Mouse (Mus musculus) Patski (cell line): ENCODE measurements around the gene Gm21985. TPM values are rescaled to one million over a fixed set of nuclear protein-coding genes. Genes with fewer than 3 reads are reported as not detected.

Source experiments
- ATAC-seq: fragments of 100-300 bp; one replicate; pipeline ENCODE4 v1.8.0; 2021
- CTCF ChIA-PET: fragments of 350-600 bp; sonication (Branson Sonifier 250); formaldehyde crosslinking; loops from one replicate; lab custom pipeline; 2022; ENCODE audit warnings: inconsistent platforms; lab: Charles Lee
- POLR2A ChIA-PET: fragments of 350-600 bp; sonication (Branson Sonifier 250); formaldehyde crosslinking; loops from one replicate; lab custom pipeline; 2022; ENCODE audit warnings: antibody characterized with exemption, inconsistent platforms; lab: Charles Lee
- DNase-seq: peaks from one replicate; pipeline ENCODE4 v3.0.0-alpha.2; 2011; ENCODE audit warnings: low read depth, low spot score
- H3K27me3 ChIP-seq: fragments of 371-371 bp; one replicate; pipeline ENCODE4 v1.5.1; 2021
- CTCF ChIP-seq: fragments of 100-300 bp; IDR thresholded peaks from one replicate; pipeline ENCODE4 v1.5.1; 2021
- in situ Hi-C: fragments of 300-500 bp; cut with MboI; formaldehyde crosslinking; loops from 3 replicates; pipeline ENCODE4 v1.11.1; 2018; ENCODE audit warnings: low pct_unique_long_range_greater_than_20kb, mixed read lengths
- polyA plus RNA-seq: library from polyadenylated mRNA; unstranded; gene quantifications from one replicate; pipeline ENCODE4 v1.2.3, GENCODE M21; 2021

Gene Gm21985
- polyA plus RNA-seq, 1 experiment from 2014 or later: 0.06 TPM

DNA sequence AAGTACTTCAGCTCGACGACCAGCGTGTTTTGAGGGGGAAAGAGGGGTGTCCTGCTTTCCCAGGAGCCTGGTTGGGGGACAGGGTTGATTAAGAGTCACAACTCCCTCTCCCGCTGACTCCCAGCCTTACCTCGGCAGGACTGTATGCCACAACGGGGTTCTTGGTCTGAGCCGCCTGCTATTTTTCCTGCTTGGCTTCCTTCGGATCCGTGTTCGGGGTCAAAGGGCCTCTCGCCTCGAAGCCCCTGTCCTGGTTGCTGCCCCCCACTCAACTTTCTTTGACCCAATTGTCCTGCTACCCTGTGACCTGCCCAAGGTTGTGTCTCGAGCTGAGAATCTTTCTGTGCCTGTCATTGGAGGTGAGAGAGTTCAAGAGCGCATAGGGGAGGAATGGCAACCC, 24.3 kb upstream of the Gm21985 start:
- POLR2A ChIA-PET: interaction anchor here (0.6 kb wide), 1 partner anchor 476 kb away, joined by 3 read pairs; no protein-coding TSS in a partner anchor
- no peak for DNase-seq
- no peaks in the 10 kb centered on the region for H3K27me3 ChIP-seq
- ATAC-seq: no peak
- in situ Hi-C loops: no loop called here
- TF ChIP-seq CTCF: no peak
- CTCF ChIA-PET: no interaction called here

DNA sequence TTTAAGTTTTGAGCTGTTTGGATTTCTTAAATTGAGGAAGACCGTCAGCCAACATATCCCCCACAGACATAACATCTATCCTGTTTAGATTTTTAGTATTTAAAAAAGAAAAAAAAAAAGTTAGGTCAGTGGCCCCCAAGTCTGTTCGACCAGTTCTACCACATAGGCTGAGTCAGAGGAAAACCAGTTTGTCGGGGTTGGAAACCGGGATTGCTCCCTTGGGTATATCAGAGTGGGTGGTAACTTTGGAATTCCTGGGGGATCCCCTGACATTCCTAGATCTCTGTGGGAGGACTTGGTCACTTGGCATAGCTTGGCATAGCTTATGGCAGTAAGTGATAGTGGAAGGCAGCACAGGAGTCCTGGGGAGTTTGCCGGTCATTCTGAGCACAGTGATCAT, 20.8 kb upstream of the Gm21985 start:
- CTCF ChIA-PET: interaction anchor here (0.9 to 2.0 kb wide), 4 partner anchors 15 to 134 kb away, joined by 3 to 4 read pairs (median 3); partner anchors contain the start of genes Katnbl1 and Nop10
- H3K27me3 ChIP-seq: no peaks in the 10 kb centered on the region
- no peak for TF ChIP-seq CTCF
- in situ Hi-C loops: no loop called here
- POLR2A ChIA-PET: interaction anchor here (1.0 kb wide), 1 partner anchor 9 kb away, joined by 5 read pairs; no protein-coding TSS in a partner anchor
- ATAC-seq: peak; percentile 81
- no peak for DNase-seq

DNA sequence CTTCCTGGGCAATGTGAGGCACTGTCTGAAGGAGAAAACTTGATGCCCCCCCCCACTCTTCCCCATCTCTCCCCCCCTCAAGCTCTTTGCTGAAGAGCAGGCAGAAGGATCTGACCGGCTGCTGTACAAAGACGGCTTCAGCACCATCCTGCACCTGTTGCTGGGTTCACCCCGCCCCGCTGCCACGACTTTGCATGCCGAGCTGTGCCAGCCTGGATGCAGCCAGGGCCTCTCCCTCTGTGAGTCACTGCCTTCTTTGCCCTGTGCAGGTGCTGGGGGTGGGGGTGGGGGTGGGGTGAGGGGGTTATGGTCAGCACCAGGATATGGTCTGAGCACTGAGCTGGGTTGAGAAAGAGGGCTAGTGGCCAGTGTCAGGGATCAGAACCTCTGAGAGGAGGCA, 19.9 kb upstream of the Gm21985 start:
- POLR2A ChIA-PET: no interaction called here
- DNase-seq: no peak
- in situ Hi-C loops: no loop called here
- ATAC-seq: no peak
- no peak for TF ChIP-seq CTCF
- CTCF ChIA-PET: interaction anchor here (0.9 to 2.0 kb wide), 5 partner anchors 14 to 133 kb away, joined by 3 to 4 read pairs (median 3); partner anchors contain the start of genes Katnbl1, Nop10 and Slc12a6
- H3K27me3 ChIP-seq: no peaks in the 10 kb centered on the region

DNA sequence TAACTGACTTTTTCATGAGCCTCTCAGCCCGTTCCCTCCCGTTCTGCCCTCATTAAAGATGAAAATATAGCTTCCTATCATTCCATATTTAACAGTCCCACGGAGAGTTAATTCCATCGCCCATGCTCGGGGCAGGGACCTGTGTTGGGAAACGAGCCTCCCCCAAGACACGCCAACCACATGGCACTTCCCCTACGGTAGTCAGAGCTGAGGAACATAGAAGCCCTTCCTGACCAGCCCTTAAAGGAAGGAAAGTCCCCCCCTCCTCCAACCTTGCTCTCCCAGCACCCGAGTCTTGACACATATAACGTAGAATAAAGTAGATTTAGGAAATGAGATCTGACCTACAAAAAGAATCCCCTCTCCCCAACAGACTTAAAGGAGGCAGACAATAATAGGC, 18.8 kb upstream of the Gm21985 start:
- ATAC-seq (no peak), DNase-seq (no peak)
- POLR2A ChIA-PET: no interaction called here
- no peak for TF ChIP-seq CTCF
- H3K27me3 ChIP-seq: no peaks in the 10 kb centered on the region
- CTCF ChIA-PET: no interaction called here
- in situ Hi-C loops: no loop called here

DNA sequence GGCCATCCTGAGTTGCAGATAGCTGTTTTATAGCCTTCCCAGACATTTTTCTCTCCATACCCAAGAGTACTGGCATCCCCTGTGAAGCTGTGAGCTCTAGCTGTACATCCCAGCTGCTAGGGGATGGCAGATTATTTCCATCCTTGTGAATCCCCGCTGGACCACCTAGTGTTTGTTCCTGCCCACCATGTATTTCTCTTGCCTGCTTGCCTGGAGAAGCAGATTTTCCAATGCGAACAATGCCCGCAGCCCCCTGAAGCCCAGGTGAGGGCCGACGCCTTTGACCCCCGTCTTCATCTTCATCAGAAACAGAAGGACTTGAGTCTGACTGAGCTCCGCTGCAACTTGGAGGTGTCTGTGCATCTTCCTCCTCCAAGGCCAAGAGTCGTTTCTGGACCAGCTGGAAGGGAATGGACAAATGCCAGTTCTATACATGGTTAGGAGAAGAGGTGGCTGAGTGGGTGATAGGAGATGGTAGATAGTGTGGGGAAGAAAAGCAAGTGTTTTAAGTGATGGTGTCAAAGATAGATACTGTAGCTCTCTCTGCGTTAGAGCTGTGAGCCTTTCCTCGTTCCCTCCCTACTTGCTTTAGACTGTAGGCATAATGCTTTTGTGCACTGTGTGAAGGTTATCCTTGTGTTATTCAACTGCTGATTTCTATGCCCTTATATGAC, 16.2 kb upstream of the Gm21985 start:
- in situ Hi-C loops: no loop called here
- H3K27me3 ChIP-seq: no peaks in the 10 kb centered on the region
- DNase-seq: no peak
- ChIA-PET POLR2A (no interaction called here), CTCF (interaction anchor here (1.7 kb wide), 1 partner anchor 10 kb away, joined by 6 read pairs; the partner anchor contains the start of gene Nutm1)
- ATAC-seq: no peak
- TF ChIP-seq CTCF: no peak

DNA sequence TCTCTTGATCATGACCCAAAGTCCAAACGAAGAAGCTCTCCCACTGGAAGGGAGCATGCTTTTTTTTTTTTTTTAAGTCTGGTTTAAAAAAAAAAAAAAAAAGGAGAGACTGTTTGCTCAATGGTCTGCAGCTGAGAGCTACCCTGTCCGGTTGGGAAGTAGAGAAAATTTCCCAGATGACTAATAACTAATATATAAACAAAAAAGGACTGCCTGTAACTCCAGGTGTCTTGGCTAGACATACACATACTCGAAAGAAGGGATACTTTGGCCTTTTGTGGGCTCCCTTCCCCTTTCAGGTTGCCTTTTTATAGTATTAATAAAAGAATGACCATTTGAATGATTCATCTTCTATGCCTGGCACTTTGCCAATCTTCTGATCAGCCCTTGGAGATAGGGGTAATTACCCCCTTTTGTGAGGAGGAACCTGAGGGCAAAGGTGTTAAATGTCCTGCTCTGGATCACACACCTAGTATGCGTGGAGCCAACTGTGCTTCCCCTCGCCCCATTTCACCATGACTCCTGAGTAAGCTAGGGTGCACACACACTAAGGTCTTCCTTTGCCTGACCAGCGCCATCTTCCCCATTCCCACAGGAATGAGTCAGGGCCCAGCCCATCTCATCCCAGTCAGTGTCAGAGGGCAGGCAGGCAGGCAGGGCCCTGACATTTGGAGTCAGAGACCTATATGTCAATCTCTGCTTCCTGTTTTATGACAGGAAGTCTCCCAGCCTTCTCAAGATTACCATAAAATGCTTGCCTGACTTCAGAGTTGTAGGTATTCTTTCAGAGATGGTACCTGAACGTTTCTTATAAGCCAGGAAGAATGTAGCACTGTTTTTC, 11.2 kb upstream of the Gm21985 start:
- no peaks in the 10 kb centered on the region for H3K27me3 ChIP-seq

DNA sequence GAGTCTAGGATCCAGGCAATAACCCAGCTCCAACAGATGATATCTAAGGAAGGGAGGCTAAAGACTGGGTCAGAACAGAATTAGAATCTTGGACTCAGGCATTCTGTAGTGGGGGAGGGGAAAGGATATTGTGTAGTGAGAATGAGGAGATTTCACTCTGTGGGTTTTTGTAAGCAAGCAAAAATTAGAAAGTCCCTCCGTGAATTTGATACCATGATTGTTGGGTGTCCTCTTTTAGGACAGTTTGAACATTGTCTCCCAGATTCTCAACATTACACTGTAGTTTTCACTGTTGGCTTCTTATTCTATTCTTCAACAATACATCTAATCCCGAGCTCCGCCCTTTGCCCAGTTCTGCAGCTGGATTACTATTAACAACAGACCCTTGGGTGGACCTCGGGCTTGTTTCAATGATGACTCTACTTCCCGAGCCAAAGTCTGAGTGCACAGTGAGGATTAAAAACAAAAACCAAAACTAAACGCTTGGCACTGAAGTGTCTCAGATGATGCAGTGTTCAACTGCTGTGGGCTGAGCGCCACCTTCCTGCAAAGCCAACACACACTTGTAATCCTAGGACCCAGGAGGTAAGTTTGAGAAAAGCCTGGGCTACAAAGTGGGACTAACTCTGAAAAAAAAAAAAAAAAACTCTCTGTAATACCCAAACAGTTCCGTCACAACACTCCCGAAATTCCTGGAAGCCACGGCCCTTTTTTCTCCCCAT, 6.7 kb upstream of the Gm21985 start, which contains the start of gene Nutm1:
Gene Nutm1 (minus strand): TSS at position 51 of the 722 bp plus-strand sequence.
- ATAC-seq (peak; percentile 32), DNase-seq (no peak)
- TF ChIP-seq CTCF: peak; percentile 73
- no peaks in the 10 kb centered on the region for H3K27me3 ChIP-seq
- ChIA-PET POLR2A (no interaction called here), CTCF (interaction anchor here (1.0 to 1.8 kb wide), 5 partner anchors 9 to 63 kb away, joined by 3 to 12 read pairs (median 3); no protein-coding TSS in a partner anchor)
- in situ Hi-C loops: no loop called here

More for the DNA sequence above, 11.2 kb upstream of the Gm21985 start:
- DNase-seq (no peak), ATAC-seq (no peak)
- ChIA-PET POLR2A (interaction anchor here (0.5 to 0.7 kb wide), 3 partner anchors 9 to 59 kb away, joined by 3 to 5 read pairs (median 3); no protein-coding TSS in a partner anchor), CTCF (interaction anchor here (0.9 to 2.2 kb wide), 2 partner anchors 19 to 58 kb away, joined by 3 to 6 read pairs; no protein-coding TSS in a partner anchor)
- in situ Hi-C loops: no loop called here
- TF ChIP-seq CTCF: no peak

DNA sequence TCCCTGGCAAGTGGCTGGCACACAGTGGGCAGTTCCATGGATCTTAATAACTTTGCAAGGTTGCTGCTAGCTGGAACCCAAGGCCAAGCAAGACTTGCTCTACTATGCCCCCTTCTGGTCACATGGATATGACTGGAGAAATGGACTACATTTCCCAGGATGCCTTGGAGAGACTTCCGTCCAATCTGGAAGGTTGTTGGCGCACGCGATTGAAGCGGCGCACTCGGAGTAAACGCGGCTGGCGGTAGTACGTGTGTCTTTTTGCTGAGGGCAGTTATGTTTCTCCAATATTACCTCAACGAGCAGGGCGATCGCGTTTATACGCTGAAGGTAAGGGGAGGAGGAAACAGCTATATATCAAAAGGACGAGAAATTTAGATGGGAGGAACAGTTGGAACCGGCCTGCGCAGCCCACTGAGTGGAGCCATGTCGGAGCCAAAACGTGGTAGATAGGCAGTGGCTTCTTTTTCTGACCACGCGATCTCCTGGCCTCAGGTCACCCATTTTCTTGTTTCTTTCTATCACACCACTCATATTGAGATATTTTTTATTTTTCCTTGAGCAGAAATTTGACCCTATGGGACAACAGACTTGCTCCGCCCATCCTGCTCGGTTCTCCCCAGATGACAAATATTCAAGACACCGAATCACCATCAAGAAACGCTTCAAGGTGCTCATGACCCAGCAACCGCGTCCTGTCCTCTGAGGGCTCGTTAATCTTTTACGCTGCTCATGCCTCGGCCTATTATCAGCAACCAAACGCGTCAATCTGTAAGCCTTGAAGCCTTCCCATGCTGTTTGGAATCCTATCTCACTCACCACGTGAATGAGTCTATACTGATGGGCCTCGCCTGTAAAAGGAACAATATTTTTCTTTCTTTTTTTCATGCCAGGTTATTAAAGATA, 4.1 kb upstream of the Gm21985 start, which contains the start of gene Nop10:
Gene Nop10 (plus strand): TSS at position 179 of the 906 bp plus-strand sequence.
- peak; percentile 94 for TF ChIP-seq CTCF
- no peaks in the 10 kb centered on the region for H3K27me3 ChIP-seq
- DNase-seq: no peak
- ATAC-seq: peak; percentile 70
- POLR2A ChIA-PET: no interaction called here
- CTCF ChIA-PET: interaction anchor here (1.2 to 1.4 kb wide), 5 partner anchors 17 to 110 kb away, joined by 3 to 4 read pairs (median 3); no protein-coding TSS in a partner anchor
- in situ Hi-C loops: loop anchor here (5.0 to 10.0 kb wide), 2 partner anchors 60 to 103 kb away; partner anchors contain the start of gene Emc4

DNA sequence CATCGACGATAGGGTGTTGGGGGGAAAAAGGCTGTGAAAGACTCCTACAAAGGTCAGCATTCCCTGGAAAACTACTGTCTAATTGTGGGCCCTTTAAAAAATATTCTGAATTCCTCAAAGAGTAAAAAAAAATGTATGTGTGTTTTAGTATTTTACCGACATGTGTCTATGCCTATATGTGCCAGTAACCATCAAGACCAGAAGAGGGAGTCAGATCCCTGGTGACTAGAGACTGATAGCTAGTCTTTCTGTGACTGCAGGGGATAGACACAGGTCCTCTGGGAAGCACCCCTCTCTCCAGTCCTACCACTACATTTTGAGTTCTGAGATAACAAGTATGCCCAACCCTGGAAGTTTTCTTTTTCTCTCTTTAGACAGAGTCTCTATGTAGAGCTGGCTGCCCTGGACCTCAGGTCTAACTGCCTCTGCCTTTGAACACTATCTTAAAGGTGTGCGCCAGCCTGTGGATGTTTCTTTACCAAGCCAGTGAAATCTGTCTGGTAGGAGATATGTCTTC, 3.3 kb upstream of the Gm21985 start:
- POLR2A ChIA-PET: no interaction called here
- DNase-seq (no peak), ATAC-seq (no peak)
- in situ Hi-C loops: loop anchor here (5.0 to 10.0 kb wide), 2 partner anchors 61 to 102 kb away; partner anchors contain the start of gene Emc4
- TF ChIP-seq CTCF: peak; percentile 59
- CTCF ChIA-PET: interaction anchor here (0.9 to 1.9 kb wide), 6 partner anchors 17 to 228 kb away, joined by 3 to 4 read pairs (median 3); partner anchors contain the start of gene Katnbl1
- no peaks in the 10 kb centered on the region for H3K27me3 ChIP-seq
